Mouse (Mus musculus) testis, postnatal 14 days (tissue): ENCODE measurements at regions not wholly inside any gene's neighbourhood (a gene's known extent, or its start where the extent isn't known, plus 50 kb on each side); places are given as distances from the start of the nearest gene placed in this dataset.

Experiments used
- DNase-seq: peaks from one replicate; pipeline ENCODE4 v3.0.0; 2021; ENCODE audit warnings: low spot score

DNA sequence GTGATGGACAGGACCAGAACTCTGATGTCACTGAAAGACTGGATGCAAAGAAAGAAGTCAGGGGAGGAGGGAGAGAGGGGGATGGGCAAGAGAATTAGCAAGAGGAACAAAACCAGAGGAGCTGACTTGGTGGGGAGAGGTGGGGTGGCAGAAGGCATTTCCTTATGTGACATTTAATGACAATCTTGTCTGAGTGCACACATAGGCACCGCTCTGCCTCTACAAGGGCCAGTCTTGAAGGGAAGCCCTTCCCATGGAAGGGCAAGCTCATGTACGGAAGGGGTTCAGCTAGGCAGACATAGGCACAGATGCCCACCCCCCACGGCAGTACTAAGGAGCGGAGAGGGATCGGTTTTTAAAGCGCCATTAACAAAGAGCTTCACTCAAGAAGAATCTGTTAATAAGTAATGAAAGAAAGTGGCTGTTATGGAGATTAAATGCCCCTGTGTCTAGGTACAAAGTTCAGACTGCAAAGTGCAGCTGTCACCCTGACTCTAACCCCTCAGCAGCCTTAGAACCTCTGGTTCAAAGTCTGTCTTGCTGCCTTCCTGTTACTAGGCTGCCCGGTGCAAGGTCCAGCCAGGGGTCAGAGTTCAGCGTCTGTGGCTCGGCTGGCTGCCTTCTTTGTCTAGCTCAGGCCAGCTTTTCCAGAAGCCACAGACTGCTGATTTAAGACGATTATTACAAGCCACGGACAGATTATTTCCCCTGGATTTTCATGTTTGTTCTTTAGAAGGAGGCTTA lies 80.0 kb upstream of the Nrip1 start:
- no peak for DNase-seq

DNA sequence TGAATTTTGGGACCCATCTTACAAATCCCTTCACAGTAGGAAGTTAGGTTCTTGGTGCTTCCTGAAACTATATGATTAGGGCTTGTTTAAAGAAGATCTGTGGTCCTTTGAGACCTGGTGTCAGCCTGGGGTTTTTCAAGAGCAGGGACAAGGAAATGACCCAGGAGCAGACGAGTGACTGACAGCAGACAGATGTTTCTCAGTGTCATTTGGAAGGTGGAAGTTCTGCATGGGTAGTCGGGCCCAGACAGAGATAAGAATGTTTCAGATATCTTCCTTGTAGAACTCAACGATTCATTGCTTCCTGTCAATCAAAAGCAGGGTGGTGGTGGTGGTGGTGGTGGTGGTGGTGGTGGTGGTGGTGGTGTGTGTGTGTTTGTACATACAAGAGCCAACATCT lies 75.1 kb upstream of the Nrip1 start:
- DNase-seq, result no peak

DNA sequence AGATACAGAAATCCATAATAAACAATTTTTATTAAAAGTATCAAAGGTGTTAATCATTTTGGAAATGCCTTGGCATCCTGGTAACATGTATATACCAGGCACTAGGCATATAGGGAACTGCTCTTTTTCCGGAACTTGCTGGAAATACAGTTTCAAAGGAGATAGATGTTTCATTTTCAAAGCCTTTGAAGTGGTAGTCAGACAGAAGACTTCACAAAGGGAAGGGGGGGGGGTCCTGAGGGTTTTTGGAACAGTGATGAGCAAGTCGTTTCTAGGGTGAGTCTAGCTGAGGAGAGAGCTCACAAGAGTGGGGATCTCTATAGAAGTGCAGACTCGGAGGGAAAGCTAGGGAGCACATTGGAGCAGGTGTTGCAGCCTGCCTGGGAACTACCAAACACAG lies 73.4 kb upstream of the Nrip1 start:
- no peak for DNase-seq

DNA sequence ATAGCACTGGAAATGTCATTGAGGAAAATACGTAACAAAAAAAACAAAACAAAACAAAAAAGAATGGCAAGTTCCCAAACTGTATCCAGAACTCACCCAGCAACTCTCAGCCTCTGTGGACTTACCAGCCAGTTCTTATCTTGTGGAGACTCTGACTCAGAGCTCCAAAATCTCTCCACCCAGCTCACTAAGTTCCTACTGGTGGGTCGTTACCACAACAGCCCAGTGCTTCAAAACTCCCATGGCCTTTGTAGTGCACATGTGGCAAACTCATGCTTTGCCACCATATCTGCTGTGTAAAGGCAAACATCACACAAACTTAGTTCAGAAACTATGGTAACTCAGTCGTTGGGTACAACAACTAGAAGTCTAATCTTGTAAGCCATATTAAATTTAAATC lies 71.0 kb upstream of the Nrip1 start:
- no peak for DNase-seq

DNA sequence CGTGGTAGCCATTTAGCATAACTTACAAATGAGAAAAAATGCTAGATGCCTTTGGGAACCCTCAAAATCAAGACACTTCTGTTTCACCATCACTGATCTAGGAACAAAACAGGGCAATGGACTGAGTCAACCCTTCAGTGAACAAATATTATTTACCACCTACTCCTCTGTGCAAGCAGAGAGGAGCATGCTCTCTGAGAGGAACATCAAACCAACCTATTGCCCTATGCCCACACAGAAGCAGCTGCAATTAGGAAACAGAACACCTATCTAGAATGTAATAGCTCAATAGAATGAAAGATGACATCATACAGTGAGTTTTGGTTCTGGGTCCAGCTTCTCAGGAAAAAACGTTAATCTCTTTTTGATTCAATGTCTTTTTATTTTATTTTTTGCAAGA lies 69.0 kb upstream of the Nrip1 start:
- no peak for DNase-seq

DNA sequence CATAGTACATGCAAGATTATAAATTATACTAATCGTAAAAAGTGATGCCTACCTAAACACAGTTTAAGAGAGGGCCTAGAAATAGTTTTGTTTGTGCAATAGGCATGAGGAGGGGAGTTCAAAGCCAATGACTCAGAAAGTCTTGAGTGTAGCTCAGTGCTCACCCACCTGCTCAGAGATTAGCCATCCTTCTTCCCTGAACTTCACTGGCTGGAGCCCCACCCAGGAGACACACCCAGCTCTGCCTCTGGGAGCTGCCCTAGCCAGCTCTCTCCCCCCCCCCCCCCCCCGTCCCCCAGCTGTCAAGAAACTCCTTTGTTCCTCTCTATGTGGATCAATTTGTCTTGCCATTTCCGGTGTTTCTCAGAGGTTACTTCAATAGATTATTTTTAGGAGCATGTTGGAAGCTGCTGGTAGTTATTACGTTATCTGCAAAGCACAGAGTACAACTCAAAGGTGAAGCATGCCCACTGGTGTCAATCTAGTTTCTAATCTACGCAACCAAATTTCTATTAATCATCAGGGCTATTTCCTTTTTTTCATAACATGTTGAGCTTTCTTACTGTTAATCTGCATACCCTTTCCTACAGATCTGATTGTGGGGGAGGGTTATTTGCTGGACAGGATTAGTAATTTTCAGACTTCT lies 68.3 kb upstream of the Nrip1 start:
- no peak for DNase-seq

DNA sequence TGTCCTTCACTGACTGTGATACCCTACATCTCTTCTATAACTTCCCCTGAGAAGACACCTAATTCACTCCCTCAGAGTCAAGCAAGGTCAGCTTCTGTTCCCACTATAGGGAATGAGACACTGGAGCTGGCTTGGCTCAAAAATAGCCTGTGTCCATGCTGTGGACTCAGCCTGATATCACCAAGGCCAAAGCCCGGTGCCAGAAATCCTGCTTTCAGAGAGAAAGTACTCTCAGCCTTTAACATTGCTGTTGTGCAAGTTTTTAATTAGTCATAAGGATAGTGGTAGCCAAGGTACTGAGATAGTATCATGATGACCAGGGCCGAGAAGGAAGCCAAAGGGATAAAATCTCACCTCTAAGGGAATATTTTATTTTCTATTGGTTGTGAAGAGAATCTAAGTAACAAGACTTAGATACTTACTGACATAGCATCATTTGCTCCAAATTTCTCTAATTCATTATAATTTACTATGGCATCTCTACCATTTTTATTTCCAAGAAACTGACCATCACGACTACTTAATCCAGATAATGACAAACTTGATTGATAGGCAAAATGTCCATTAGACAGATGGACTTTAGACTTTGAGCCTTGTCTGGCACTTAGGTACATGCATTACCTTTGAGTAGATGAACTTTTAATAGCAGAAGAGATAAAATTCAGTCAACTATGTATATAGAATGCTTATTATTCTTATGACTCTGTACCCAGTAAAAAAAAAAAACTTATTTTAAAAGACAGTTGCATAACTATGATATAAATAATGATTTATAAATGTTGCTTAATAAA lies 64.7 kb upstream of the Nrip1 start:
- DNase-seq, result peak; percentile 53

DNA sequence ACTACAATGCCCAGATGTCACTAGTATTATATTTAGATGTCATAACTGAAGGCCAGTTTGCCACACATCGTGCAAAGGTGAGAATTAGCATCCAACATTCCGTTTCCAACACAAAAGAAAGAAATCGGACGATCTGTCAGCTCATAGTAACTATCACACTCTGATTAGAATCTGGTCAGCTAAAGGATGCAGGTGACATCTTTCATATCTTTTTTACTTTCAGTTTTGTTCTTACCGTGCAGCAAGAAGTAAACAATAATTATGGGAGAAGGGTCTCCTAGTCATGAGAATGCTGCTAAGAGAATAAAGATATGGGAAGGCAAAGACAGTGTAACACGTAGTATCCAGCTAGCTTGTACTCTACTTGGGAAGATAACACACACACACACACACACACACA lies 62.7 kb upstream of the Nrip1 start:
- no peak for DNase-seq

DNA sequence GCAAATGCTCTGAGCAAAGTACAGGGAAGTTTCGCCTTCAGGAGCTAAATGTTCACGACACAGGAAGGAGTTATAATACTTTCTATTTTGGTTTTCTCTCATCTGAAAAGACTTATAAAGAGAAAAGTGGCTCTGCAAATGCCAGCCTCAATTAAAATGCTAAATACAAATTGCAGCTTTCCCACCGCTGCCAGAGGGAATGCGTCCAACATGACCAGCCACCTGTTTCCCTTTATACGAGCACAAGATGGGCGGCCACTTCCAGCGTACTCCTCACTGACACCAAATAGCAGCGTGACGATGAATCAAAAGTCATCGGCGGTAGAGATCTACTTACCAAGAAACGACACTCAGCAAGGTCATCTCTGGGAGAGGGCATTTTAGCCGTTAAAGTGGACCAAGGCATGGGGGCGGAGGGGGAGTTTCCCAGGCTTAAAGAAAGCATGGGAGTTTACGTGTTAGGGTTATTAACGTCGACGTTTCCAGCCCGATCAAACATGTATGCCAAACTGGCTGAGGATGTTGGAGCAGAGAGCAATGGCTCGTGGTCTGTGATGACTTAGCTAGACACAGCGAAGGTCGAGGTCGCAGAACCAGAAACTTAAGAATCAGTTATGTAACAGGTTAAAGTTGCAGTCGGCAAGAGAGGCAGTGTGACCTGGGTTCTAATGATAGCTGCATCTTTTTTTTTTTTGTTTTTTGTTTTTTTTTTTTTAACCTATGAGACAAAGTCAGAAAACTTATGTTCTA lies 59.6 kb upstream of the Nrip1 start:
- no peak for DNase-seq

DNA sequence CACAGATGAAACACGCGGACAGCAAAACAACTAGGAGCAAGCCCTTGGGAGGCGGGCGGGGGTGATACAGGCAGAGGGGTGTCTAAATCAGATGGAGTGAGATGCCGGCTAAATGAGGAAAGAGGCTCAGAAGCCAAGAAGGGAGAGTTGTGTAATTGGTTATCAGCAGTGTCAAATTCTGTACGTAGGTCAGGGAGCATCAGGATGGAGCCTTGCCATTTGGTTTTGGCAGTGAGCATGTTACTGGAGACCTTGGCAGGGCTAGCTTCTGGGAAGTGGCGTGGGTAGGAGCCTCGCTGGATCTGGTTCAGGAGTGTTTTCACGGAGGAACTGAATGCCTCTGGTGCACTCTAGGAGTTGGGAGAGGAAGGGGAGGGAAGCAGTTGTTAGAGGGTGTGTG lies 58.7 kb upstream of the Nrip1 start:
- DNase-seq, result peak; percentile 63

DNA sequence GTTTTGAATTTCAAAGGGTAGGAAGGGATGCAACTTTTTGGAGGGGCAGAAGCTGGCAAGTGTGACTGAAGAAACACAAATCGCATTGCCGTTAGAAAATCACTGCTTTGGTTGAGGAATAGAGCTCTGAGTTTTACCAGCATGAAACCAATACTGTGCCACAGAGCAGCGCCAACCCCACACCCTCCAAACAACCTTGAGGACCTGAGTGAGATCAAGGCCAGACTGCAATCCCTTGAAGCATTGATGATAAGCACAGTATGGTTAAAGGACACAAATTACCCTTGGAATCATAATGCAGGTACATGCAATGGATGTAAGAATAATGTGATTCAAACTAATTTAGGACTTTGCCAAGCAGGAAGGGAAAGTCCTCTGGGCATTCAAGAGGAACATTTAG lies 55.5 kb upstream of the Nrip1 start:
- DNase-seq, result no peak

DNA sequence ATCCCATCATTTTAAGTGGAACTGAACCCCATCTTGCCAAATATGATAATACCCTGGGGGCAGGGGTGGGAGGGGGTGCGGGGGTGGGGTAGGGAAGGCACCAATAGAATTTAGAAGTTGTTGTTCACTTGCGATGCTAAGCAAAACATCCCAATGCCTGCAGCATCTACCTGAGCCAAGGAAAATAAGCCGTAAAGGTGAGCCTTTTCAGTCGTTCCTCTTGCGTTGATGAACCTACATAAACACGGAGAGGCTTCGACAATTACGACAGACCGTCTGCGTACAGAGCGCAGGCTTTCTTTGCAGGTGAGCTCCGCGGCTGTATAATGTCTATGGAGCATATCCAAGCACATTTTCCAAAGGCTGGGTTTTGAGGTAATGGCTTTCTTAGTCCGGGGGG lies 50.3 kb upstream of the Nrip1 start:
- no peak for DNase-seq
